Mouse (Mus musculus) megakaryocyte-erythroid progenitor cell, adult 5-6 weeks (primary cell): ENCODE measurements around the gene Acox2. TPM values are rescaled to one million over a fixed set of nuclear protein-coding genes. Genes with fewer than 3 reads are reported as not detected.
"Not testable (repeated sequence)": the region's sequence is repeated elsewhere in the genome, so short reads cannot be mapped to it uniquely, and the experiment has no call there.

Source experiments
- ATAC-seq: replicated peaks from 2 replicates; pipeline ENCODE4 v1.8.0; 2016; ENCODE audit warnings: mild to moderate bottlenecking, inconsistent platforms; ENCODE audit not compliant: severe bottlenecking, poor library complexity, low FRiP score, low TSS enrichment
- total RNA-seq, 2 experiments: library from RNA; stranded (forward) in 1 of 2; stranded (reverse) in 1 of 2; fragments of 200-1000, 215-1000 nt in 1 of 2; fragments of >200 nt in 1 of 2; fragmentation: Nextera tagmentation in 1 of 2; gene quantifications; 2 replicates each; pipeline ENCODE4 v1.2.3; 2014 to 2017

Gene Acox2
- not detected in 2 replicates for total RNA-seq (2014; fragmentation: Nextera tagmentation)
- total RNA-seq (2017), result not detected in 2 replicates

DNA sequence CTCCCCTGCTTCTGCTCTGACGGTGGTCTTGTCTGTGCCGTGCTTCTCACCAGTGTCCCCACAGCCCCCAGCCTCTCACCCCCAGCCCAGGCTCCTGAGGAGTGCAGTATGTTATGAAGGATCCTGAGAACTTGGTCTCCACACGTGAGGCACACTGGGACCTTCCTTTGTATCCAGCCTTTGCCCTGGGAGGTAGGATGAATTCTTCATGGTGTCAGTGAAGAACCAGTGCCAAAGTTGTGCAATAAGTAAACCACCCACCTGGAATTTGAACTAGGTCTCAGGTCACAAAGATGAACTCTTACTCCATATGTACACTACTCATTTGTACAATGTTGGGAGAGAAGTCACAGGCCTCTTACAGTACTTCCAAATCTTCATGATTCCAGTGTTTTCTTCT, at the start of gene Acox2:
TSS of gene Acox2 (minus strand) at position 188 of the 400 bp plus-strand sequence.
- no peak for ATAC-seq

DNA sequence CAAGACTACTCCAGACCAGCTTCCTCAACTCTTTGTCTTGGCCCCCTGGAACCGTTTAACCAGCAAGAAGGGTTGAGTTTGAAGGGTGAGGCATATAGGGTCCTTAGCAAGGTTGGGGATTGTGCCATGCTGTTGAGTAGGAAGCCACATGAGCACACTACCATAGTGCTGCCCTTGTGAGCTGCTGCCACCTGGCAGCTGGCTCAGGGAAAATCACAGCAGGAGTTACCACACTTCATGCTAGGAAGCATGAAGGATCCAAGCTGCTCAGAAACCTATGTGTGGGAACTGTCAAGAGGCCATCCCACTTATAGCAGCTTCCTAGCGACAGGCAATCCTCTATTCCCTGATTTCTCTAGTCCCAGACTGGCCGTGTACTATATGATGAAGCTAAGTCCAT, 49.5 kb upstream of the Acox2 start:
- no peak for ATAC-seq

DNA sequence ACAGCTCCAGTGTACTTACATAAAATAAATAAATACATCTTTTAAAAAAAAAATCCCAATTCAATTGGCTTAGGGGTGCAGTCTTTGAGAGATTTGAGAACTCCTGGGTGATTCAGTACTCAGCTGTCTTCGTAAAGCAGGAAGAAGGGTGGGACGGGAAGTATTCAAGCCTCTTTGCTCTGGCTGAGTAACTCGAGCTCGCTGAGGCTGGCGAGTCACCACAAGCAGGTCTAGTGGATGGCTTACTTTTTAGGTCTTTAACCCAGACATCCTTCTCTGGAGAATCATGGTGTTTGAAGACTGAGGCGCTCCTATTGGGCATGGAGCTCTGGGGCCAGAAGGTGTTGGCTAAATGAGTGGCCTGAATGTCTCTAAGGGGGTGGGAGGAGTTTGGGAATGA, 47.7 kb upstream of the Acox2 start:
- no peak for ATAC-seq

- no peak for ATAC-seq
These were observed 45.9 kb upstream of the Acox2 start for GRCm38 (mm10) chr14:8305014-8305413.

GRCm38 (mm10) chr14:8304082-8304481, 44.9 kb upstream of the Acox2 start:
- ATAC-seq, result no peak

DNA sequence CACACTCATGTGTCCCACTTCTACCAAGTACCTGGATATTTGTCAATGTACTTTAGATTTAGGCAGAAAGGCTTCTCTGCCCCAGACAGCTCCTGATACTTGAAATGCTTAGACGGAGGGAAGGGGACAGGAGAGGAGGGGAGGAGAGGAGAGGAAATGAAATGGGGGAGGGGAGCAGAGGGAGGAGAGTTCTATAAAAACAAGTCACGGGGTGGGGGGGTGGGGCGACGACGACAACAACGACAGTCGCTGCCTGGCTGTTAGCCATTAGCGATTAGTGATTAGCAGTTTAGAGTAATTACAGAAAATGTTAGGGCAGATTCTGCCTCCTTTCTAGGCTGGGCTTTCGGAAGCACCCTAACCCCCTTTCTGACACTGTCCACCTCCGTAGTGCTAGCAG, 43.5 kb upstream of the Acox2 start:
- ATAC-seq, result no peak

DNA sequence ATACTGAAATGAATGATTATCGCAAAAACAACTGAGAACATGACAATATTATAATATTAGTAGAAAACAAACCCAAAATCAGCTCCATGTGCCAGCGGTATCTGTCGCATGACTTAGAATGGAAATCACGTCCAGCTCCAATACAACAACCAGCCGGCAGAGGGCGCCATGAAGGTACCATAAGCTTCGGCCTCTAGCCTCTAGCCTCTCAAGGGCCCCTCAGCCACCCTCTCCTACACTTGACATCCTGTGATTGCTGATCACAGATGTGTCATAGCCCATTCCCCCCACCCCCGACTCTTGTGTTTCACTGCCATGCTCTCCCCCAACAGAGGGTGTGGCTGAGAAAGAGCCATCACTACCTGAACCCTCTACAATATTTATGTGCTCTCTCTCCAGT, 41.1 kb upstream of the Acox2 start:
- ATAC-seq, result 0 out of 2 replicates have a peak, but pooled peaks have one; percentile 63

DNA sequence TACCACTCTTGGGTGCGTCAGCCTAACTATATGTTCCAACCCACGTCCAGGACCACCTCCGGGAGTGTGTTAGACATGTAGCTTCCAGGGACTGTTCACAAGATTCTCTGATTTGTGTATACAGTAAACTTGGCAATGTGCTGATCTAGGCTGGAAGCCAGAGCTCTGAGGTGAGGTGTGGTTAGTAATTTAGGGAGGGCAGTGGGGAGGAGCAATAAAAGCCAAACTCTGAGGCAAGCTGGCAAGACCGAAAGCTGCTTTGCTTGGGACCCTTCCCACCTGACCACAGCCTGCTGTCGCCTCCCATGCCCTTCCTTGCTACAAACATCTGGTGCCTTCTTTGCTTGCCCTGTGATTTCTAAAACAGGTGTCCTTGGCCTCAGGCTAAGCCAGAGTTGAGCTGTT, 38.7 kb upstream of the Acox2 start:
- no peak for ATAC-seq

DNA sequence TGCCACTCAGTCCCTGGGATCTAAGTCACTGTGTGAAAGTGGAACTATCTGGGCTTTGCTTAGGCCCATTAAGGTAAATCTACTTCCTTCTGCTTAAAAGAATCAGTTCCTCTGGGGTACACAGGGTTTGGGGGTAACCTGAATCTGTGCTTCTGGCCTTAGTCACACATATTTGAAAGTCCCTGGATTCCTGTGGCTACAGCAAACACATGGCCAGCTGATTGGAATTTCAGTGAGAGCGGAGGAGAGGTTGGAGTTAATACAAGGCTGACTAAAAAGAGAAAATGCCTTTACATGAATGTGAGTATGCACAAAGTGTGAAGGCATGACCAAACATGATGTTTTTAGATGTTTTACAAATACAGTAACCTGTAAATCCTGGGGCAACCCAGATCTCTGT, 35.1 kb upstream of the Acox2 start:
- ATAC-seq, result no peak

DNA sequence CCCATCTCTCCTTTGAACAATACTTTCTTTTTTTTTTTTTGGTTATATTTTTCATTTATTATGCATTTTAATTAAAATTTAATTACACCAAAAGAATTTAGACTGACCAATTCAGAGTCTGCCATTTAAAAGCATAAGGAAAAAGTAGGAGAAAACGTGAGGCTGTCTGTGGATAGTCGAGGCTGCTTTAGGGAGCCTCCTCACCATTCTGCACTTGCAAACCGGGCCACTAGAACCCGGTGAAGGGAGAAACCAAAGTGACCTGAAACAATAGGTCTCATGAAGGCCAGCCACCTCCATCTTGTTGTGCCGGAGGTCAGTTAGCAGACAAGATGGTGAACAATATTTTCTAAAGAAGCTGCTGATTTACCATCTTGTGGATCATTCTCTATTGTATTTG, 27.4 kb upstream of the Acox2 start:
- ATAC-seq, result peak; percentile 100

DNA sequence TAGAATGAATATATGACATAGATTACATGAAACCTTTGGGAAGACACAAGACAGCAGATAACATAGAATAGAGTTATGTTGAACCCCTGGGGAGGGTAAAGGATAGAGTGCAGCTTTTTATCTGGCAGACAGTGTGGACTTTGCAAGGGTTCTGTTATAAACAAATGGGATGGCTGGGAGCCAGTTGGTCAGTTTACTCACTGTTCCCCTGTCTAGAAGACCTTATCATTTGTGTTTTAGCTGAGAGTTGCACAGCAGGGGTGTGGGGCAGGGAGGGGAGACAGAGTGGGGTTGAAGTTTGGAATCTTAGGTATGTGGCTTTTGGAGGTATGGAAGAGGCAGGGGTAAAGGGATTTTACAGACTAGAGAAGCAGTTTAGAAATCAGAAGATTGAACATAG, 24.6 kb upstream of the Acox2 start:
- no peak for ATAC-seq

DNA sequence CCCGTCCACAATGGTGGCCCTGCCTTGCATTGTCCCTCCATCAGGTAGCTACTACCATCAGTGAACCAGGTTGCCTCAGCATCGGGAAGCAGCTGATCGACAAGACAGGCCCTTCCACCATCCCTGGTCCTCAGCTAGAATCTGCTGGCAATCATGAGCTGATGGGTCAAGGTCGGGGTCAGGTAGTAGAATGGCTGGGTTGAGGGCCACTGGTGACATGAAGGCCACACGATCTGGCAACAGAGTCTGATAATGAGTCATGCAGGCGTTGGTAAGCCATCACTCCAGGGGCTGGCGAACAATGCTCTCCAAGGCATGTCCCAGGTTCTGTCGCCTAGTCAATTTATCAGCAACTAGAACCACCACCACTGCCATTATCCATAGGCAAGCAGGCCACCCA, 12.1 kb upstream of the Acox2 start:
- ATAC-seq, result not testable (repeated sequence)

GRCm38 (mm10) chr14:8264378-8264777, 5.2 kb upstream of the Acox2 start:
- ATAC-seq, result no peak

- ATAC-seq, result no peak
These were observed 3.1 kb upstream of the Acox2 start for GRCm38 (mm10) chr14:8262242-8262641.

DNA sequence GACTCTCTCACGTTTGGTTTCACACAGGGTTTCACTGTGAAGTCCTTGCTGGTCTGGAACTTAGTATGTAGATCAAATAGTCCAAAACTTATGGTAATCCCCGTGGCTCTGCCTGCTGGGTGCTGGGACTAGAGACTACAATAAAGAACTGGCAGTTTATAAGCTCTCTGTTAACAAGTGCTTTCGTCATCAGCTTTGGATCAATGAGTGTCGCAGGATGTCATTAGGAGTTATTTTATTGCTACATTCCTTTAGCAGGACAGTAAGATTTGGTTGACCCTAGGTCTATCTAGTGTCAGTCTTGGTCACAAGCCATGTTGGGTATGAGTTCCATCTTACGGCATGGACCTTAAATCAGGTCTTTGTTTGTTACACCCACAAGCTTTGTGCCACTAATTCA, 1.1 kb upstream of the Acox2 start:
- ATAC-seq, result no peak

- ATAC-seq, result no peak
These were observed 401 bp downstream of the Acox2 start for GRCm38 (mm10) chr14:8258752-8259151.

GRCm38 (mm10) chr14:8258335-8258627, 872 bp downstream of the Acox2 start:
- no peak for ATAC-seq

GRCm38 (mm10) chr14:8257521-8258334, 1.4 kb downstream of the Acox2 start:
- ATAC-seq, result no peak

DNA sequence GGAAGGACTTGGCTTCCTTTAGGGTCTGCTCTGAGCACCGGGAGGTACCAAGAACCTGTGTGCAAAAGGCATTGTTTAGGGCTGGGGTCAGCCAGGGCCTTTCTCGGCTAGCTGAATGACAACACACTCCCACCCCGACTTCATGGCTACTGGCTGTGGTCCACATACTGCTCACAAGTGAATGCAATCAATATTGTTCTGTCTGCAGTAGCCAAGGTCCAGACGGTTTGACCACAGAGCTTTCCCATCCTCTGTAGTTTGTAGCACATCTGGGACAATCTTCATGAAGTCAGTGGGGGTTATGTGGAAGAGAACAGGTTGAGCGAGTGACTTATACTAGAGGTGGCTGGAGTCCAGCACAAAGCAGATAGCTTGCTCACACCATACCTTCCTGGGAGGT, 2.3 kb downstream of the Acox2 start:
- ATAC-seq, result no peak

GRCm38 (mm10) chr14:8256072-8256471, 3.1 kb downstream of the Acox2 start:
- no peak for ATAC-seq

DNA sequence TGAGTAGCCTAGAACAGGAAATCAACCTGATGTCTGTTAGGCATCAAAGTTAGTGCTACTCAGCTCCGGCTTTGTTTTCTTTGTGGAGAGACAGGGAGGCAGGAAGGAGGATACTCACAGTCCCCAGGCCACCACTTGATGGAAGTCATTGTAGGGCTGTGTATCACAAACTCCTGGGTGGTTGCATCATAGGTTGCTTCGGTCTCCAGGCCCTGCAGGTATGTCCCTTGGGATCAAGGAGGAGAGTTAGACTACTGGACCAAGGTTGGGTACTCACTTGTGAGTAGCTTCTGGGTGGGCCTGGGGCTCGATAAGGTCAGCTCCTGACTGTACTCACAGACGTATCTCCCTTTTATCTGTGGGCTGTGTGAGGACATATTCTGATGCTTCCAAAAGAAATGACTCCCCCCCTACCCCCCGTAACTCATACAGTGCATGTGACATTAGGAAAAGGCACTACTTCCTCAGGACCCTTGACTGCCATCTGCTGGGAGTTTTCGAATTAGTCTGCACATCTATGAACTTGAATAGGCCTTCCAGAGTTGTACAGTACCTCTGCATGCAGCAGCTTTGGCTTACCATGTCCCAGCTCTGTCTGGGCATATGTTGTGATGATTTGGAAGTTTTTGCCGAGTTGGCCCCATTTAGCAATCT, 4.0 kb downstream of the Acox2 start:
- ATAC-seq, result peak; percentile 61; the same call in 1 of the 2 replicates
